Mouse (Mus musculus): Measurements from ENCODE around the gene Ppara.

Gene Ppara

GRCm38 (mm10) chr15:85728224-85728623 is 6.6 kb upstream of the Ppara start:
- no peak for DNase-seq (ENCODE audit: low read depth)

GRCm38 (mm10) chr15:85729256-85729655 is 5.5 kb upstream of the Ppara start:
- no peak for DNase-seq (ENCODE audit: low read depth)

- no peak for DNase-seq (ENCODE audit: low read depth)
Measured at GRCm38 (mm10) chr15:85730027-85730426, 4.8 kb upstream of the Ppara start.

- DNase-seq (ENCODE audit: low read depth) = no peak
Measured at GRCm38 (mm10) chr15:85731885-85732603, 2.7 kb upstream of the Ppara start.

- no peak for DNase-seq (ENCODE audit: low read depth)
Measured at GRCm38 (mm10) chr15:85732604-85732968, 2.2 kb upstream of the Ppara start.

GRCm38 (mm10) chr15:85733686-85734085 is 1.1 kb upstream of the Ppara start:
- no peak for DNase-seq (ENCODE audit: low read depth)

GRCm38 (mm10) chr15:85734148-85734547 is 635 bp upstream of the Ppara start:
- DNase-seq (ENCODE audit: low read depth) = no peak

GRCm38 (mm10) chr15:85735063-85735835 is 466 bp downstream of the Ppara start:
- DNase-seq (ENCODE audit: low read depth) = peak; percentile 52

- DNase-seq (ENCODE audit: low read depth) = no peak
Measured at GRCm38 (mm10) chr15:85735836-85736190, 1.0 kb downstream of the Ppara start.

GRCm38 (mm10) chr15:85736506-85736905 is 1.7 kb downstream of the Ppara start:
- DNase-seq (ENCODE audit: low read depth) = no peak

GRCm38 (mm10) chr15:85738416-85738815 is 3.6 kb downstream of the Ppara start:
- DNase-seq (ENCODE audit: low read depth) = no peak

- no peak for DNase-seq (ENCODE audit: low read depth)
Measured at GRCm38 (mm10) chr15:85738939-85739338, 4.2 kb downstream of the Ppara start.

GRCm38 (mm10) chr15:85742608-85743007 is 7.8 kb downstream of the Ppara start:
- no peak for DNase-seq (ENCODE audit: low read depth)

GRCm38 (mm10) chr15:85743946-85744345 is 9.2 kb downstream of the Ppara start:
- no peak for DNase-seq (ENCODE audit: low read depth)

GRCm38 (mm10) chr15:85746178-85746577 is 11.4 kb downstream of the Ppara start:
- DNase-seq (ENCODE audit: low read depth) = no peak

GRCm38 (mm10) chr15:85746671-85747070 is 11.9 kb downstream of the Ppara start:
- DNase-seq (ENCODE audit: low read depth) = no peak

GRCm38 (mm10) chr15:85747951-85748350 is 13.2 kb downstream of the Ppara start:
- no peak for DNase-seq (ENCODE audit: low read depth)

- no peak for DNase-seq (ENCODE audit: low read depth)
Measured at GRCm38 (mm10) chr15:85748466-85748865, 13.7 kb downstream of the Ppara start.

- DNase-seq (ENCODE audit: low read depth) = no peak
Measured at GRCm38 (mm10) chr15:85749141-85749540, 14.4 kb downstream of the Ppara start.

- DNase-seq (ENCODE audit: low read depth) = no peak
Measured at GRCm38 (mm10) chr15:85750115-85750514, 15.3 kb downstream of the Ppara start.

- no peak for DNase-seq (ENCODE audit: low read depth)
Measured at GRCm38 (mm10) chr15:85752655-85753054, 17.9 kb downstream of the Ppara start.

- no peak for DNase-seq (ENCODE audit: low read depth)
Measured at GRCm38 (mm10) chr15:85754033-85754650, 19.4 kb downstream of the Ppara start.

GRCm38 (mm10) chr15:85755214-85755613 is 20.4 kb downstream of the Ppara start:
- DNase-seq (ENCODE audit: low read depth) = no peak

All from c-Kit-positive CD71-positive TER-119-negative erythroid progenitor cells, embryonic 14.5 days (primary cell).